Mouse (Mus musculus): ENCODE measurements at regions not wholly inside any gene's neighbourhood (a gene's known extent, or its start where the extent isn't known, plus 50 kb on each side); places are given as distances from the start of the nearest gene placed in this dataset.

DNA sequence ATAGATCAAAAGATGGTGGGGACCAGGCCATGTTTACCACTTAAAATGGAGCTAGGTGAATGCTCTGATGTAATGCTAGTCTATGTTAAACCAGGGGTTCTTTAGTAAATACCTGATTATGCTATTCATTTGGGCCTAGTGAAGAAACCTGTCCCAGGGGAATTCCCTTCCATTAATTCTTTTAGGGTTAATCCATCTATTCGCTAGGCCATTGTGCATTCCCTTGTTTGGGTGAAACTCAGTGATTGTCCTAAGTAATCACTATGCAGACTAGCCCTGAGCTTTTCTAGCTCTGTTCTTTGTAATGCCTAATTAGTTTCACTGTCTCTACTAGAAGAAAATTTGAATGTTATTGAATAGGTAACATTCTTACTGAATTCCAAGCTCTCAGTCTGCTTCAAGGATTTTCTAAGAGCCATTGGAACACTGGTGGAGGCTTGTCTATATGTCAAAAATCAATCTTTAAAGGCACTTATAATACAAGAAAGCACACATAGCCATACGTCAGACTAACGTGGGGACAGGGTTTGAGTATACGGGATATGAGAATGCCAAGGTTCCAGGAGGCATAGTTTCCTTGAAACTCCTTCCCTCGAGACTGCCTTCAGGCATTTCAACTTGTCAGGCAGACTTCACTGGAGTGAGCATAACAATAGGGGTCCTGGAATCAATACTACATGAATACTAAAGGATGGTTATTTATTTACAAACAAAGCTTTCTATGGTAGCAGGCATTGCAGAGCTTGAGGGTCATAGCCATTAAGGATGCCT, 266.9 kb upstream of the 4930578C19Rik start:
- no peak for DNase-seq (ENCODE audit: low spot score in 2 of 2)

DNA sequence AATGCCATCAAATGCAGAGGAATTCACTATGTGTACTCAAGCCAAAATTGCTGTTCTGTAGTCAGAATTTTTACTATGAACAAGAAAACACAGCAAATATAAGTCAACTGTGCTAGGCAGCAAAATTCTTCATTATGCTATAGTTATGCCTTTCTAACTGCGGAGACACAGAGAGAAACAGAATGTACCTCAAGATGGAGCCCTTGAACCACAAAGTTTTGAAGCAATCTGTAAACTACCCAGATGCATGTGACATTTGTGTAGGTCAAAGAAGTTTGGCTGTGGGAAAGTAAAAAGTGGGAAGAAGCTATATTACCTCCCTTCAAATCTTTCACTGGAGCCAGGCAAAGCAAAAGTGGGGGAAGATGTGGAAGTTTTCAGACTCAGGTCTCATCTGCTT, 226.0 kb upstream of the 4930578C19Rik start:
- DNase-seq (ENCODE audit: low spot score in 2 of 2), result no peak

DNA sequence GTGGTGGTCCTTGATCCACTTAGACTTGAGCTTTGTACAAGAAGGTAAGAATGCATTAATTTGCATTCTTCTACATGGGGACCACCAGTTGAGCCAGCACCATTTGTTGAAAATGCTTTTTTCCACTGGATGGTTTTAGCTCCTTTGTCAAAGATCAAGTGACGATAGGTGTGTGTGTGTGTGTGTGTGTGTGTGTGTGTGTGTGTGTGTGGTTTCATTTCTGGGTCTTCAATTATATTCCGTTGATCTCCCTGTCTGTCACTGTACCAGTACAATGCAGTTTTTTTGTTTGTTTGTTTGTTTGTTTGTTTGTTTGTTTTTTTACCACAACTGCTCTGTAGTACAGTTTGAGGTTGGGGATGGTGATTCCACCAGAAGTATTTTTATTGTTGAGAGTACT, 206.1 kb upstream of the 4930578C19Rik start:
- peak in 1 of 2 experiments; percentile 22 for DNase-seq (ENCODE audit: low spot score in 2 of 2)

DNA sequence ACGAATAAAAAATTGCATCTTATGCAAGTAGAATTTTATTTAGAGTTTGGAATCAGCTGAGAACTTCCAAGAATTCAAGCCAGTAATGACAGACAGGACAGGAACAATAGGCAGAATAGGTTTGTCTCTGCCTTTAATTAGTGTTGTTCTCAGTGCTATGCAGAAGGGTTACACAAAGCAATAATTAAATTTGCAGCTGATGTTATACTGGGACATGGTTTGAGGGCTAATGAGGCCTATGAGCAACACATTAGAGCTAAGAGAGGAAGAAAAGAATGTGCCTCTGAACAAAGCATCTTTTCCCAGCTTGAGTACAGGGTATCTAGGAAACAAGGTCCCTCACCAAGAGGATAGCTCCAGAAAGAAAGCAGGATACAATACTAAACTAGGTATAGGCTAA, 201.9 kb upstream of the 4930578C19Rik start:
- no peak for DNase-seq (ENCODE audit: low spot score in 2 of 2)

DNA sequence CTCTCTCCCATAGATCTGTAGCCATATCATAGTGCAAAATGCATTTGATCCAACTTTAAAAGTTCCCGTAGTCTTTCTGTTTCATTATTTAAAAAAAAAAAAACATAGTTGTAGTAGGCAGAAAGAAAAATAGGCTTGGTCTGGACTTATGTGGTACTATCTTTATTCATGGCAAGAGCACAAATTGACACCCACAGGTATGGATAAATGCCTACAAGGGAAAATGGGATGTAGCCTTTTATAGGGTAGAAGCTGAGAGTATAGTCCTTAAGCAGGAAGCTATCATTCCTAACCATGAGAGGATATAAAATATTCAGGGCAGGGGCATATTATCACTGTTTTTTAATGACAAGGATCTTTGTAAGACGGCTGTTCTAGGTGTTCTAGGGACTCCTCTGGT, 157.4 kb upstream of the 4930578C19Rik start:
- no peak for DNase-seq (ENCODE audit: low spot score in 2 of 2)

All from spleen, postnatal 14 days (tissue).